ENCODE assay signal across 18 mouse cellular contexts in genomic region chr10:75430147-75430537, GRCm38 (mm10).
"Had no signal": no experiment of that assay in that cellular context is flagged by ENCODE, and none has a peak within 500 bp of the region (broad histone marks: within the 10 kb centered on the region; RNA-seq: fewer than 3 reads in every experiment).

No protein-coding gene starts in this region.

- H3K4me2 ChIP-seq: kidney, embryonic 15.5 days; limb, embryonic 12.5 days; limb, embryonic 15.5 days; midbrain, embryonic 12.5 days; midbrain, embryonic 15.5 days; neural tube, embryonic 12.5 days; neural tube, embryonic 15.5 days had no signal

- H3K4me1 ChIP-seq: limb, embryonic 12.5 days; limb, embryonic 15.5 days; midbrain, embryonic 12.5 days; midbrain, embryonic 15.5 days; neural tube, embryonic 12.5 days; neural tube, embryonic 15.5 days had no signal

- H3K27me3 ChIP-seq: kidney, embryonic 15.5 days; limb, embryonic 12.5 days; limb, embryonic 15.5 days; midbrain, embryonic 12.5 days; midbrain, embryonic 15.5 days; neural tube, embryonic 12.5 days; neural tube, embryonic 15.5 days had no signal

- H3K9me3 ChIP-seq: kidney, embryonic 15.5 days; limb, embryonic 15.5 days; midbrain, embryonic 12.5 days; midbrain, embryonic 15.5 days had no signal

- H3K27ac ChIP-seq: limb, embryonic 12.5 days; limb, embryonic 15.5 days; macrophage; midbrain, embryonic 12.5 days; midbrain, embryonic 15.5 days; neural tube, embryonic 12.5 days; neural tube, embryonic 15.5 days had no signal

- H3K4me3 ChIP-seq: kidney, embryonic 15.5 days; limb, embryonic 12.5 days; limb, embryonic 15.5 days; midbrain, embryonic 12.5 days; midbrain, embryonic 15.5 days; neural tube, embryonic 12.5 days; neural tube, embryonic 15.5 days had no signal

- DNase-seq: kidney, adult 8-10 months; kidney, postnatal 14 days; kidney, postnatal 4 days; left cerebral cortex, postnatal 4 days; lung, adult 2 months; lung, postnatal 14 days; right cerebral cortex, postnatal 14 days; right cerebral cortex, postnatal 4 days; thymus, adult 18-20 months; thymus, postnatal 36 days had no signal

- H3K9ac ChIP-seq: kidney, embryonic 15.5 days; limb, embryonic 12.5 days; limb, embryonic 15.5 days; midbrain, embryonic 12.5 days; midbrain, embryonic 15.5 days; neural tube, embryonic 12.5 days; neural tube, embryonic 15.5 days had no signal

- H3K36me3 ChIP-seq: kidney, embryonic 15.5 days; limb, embryonic 12.5 days; limb, embryonic 15.5 days; midbrain, embryonic 12.5 days; midbrain, embryonic 15.5 days; neural tube, embryonic 12.5 days; neural tube, embryonic 15.5 days had no signal

- ATAC-seq: midbrain, embryonic 15.5 days had no signal
